Mouse (Mus musculus) CD8-positive naive resting alpha-beta T cell, adult 2 months (primary cell): ENCODE results near the gene Tcp1.
"Not testable (repeated sequence)": the region's sequence is repeated elsewhere in the genome, so short reads cannot be mapped to it uniquely, and the experiment has no call there.

ENCODE experiments used
- DNase-seq, 2 experiments: peaks; one replicate each; pipeline ENCODE4 v3.0.0; 2022; ENCODE audit warnings: low read depth in 2 of 2, low spot score in 2 of 2

Gene Tcp1

GRCm38 (mm10) chr17:12910391-12910790 is 5.1 kb upstream of the Tcp1 start:
- DNase-seq = no peak

- peak; percentile 96 for DNase-seq
Measured at GRCm38 (mm10) chr17:12915881-12916583, 531 bp downstream of the Tcp1 start, which contains the start of gene Mrpl18. Mrpl18 (minus strand) TSS chr17:12916345.

- peak; percentile 21 to 47 for DNase-seq
Measured at GRCm38 (mm10) chr17:12916588-12917380, 1.3 kb downstream of the Tcp1 start.

GRCm38 (mm10) chr17:12921073-12921472 is 5.6 kb downstream of the Tcp1 start:
- no peak for DNase-seq

GRCm38 (mm10) chr17:12925001-12925400 is 9.5 kb downstream of the Tcp1 start:
- DNase-seq = no peak

- no peak for DNase-seq
Measured at GRCm38 (mm10) chr17:12925703-12926180, 10.2 kb downstream of the Tcp1 start.

GRCm38 (mm10) chr17:12931576-12931975 is 16.1 kb downstream of the Tcp1 start:
- DNase-seq = not testable (repeated sequence)

GRCm38 (mm10) chr17:12935719-12936118 is 20.2 kb downstream of the Tcp1 start:
- DNase-seq = no peak

- DNase-seq = no peak
Measured at GRCm38 (mm10) chr17:12937412-12937970, 22.0 kb downstream of the Tcp1 start.

- DNase-seq = no peak
Measured at GRCm38 (mm10) chr17:12938077-12938476, 22.6 kb downstream of the Tcp1 start.

- DNase-seq = not testable (repeated sequence)
Measured at GRCm38 (mm10) chr17:12939377-12940148, 24.1 kb downstream of the Tcp1 start.

- no peak for DNase-seq
Measured at GRCm38 (mm10) chr17:12940151-12940805, 24.8 kb downstream of the Tcp1 start, which contains the start of gene Acat3. Acat3 (minus strand) TSS chr17:12940600.

- no peak for DNase-seq
Measured at GRCm38 (mm10) chr17:12941543-12942260, 26.2 kb downstream of the Tcp1 start.

- no peak for DNase-seq
Measured at GRCm38 (mm10) chr17:12942459-12943162, 27.1 kb downstream of the Tcp1 start.

- DNase-seq = no peak
Measured at GRCm38 (mm10) chr17:12949669-12950068, 34.2 kb downstream of the Tcp1 start.

- DNase-seq = no peak
Measured at GRCm38 (mm10) chr17:12956664-12957063, 41.2 kb downstream of the Tcp1 start.

GRCm38 (mm10) chr17:12959377-12959776 is 43.9 kb downstream of the Tcp1 start:
- DNase-seq = not testable (repeated sequence)

- peak; percentile 93 to 97 for DNase-seq
Measured at GRCm38 (mm10) chr17:12960331-12960873, 44.9 kb downstream of the Tcp1 start, which contains the start of gene Acat2. Acat2 (minus strand) TSS chr17:12960747.

- no peak for DNase-seq
Measured at GRCm38 (mm10) chr17:12963476-12963875, 48.0 kb downstream of the Tcp1 start.
